Mouse (Mus musculus): ENCODE measurements at regions not wholly inside any gene's neighbourhood (a gene's known extent, or its start where the extent isn't known, plus 50 kb on each side); places are given as distances from the start of the nearest gene placed in this dataset.
"Not testable (repeated sequence)": the region's sequence is repeated elsewhere in the genome, so short reads cannot be mapped to it uniquely, and the experiment has no call there.

GRCm38 (mm10) chr14:104356636-104357035, 111.2 kb downstream of the Pou4f1 start:
- no peak overlapping the region for H3K27ac ChIP-seq (ENCODE audit: insufficient read depth, low read depth, low read length)
- no peaks in the 10 kb centered on the region for H3K27me3 ChIP-seq (ENCODE audit: control insufficient read depth, insufficient read depth, low read length)
- 82% methylated on average over 1 of the region's 1 CpGs for WGBS
- no peak overlapping the region for H3K4me3 ChIP-seq (ENCODE audit: low read depth, low read length)
- TF ChIP-seq CTCF (IDR thresholded peaks at IDR 0.05; ENCODE audit: extremely low read depth, insufficient read length, insufficient replicate concordance, low read depth, low read length), result no peak
- no peak for TF ChIP-seq POLR2A (IDR thresholded peaks at IDR 0.05; ENCODE audit: low read depth, low read length)
- no peaks in the 10 kb centered on the region for H3K4me1 ChIP-seq (ENCODE audit: control insufficient read depth, insufficient read depth, insufficient read length, low read length)
- H3K36me3 ChIP-seq (ENCODE audit: control insufficient read depth, insufficient read depth, low read length), result no peaks in the 10 kb centered on the region

- 94% methylated on average over 15 of the region's 15 CpGs for WGBS
- not testable (repeated sequence) for H3K27ac ChIP-seq (ENCODE audit: insufficient read depth, low read depth, low read length); H3K4me1 ChIP-seq (ENCODE audit: control insufficient read depth, insufficient read depth, insufficient read length, low read length); H3K4me3 ChIP-seq (ENCODE audit: low read depth, low read length); H3K27me3 ChIP-seq (ENCODE audit: control insufficient read depth, insufficient read depth, low read length); H3K36me3 ChIP-seq (ENCODE audit: control insufficient read depth, insufficient read depth, low read length)
Measured at GRCm38 (mm10) chr14:104336783-104337182, 131.0 kb downstream of the Pou4f1 start.

GRCm38 (mm10) chr14:104326089-104326488, 141.7 kb downstream of the Pou4f1 start:
- Histone ChIP-seq H3K36me3 (ENCODE audit: control insufficient read depth, insufficient read depth, low read length) (no peaks in the 10 kb centered on the region), H3K27ac (ENCODE audit: insufficient read depth, low read depth, low read length) (no peak overlapping the region), H3K4me1 (ENCODE audit: control insufficient read depth, insufficient read depth, insufficient read length, low read length) (no peaks in the 10 kb centered on the region), H3K4me3 (ENCODE audit: low read depth, low read length) (no peak overlapping the region), H3K27me3 (ENCODE audit: control insufficient read depth, insufficient read depth, low read length) (no peaks in the 10 kb centered on the region)
- TF ChIP-seq CTCF (IDR thresholded peaks at IDR 0.05; ENCODE audit: extremely low read depth, insufficient read length, insufficient replicate concordance, low read depth, low read length) (no peak), POLR2A (IDR thresholded peaks at IDR 0.05; ENCODE audit: low read depth, low read length) (no peak)
- WGBS, result 67% methylated on average over 10 of the region's 10 CpGs

- H3K36me3 ChIP-seq (ENCODE audit: control insufficient read depth, insufficient read depth, low read length), result no peaks in the 10 kb centered on the region
- no peaks in the 10 kb centered on the region for H3K27me3 ChIP-seq (ENCODE audit: control insufficient read depth, insufficient read depth, low read length)
- H3K4me1 ChIP-seq (ENCODE audit: control insufficient read depth, insufficient read depth, insufficient read length, low read length), result no peaks in the 10 kb centered on the region
- H3K4me3 ChIP-seq (ENCODE audit: low read depth, low read length), result no peak overlapping the region
- no peak overlapping the region for H3K27ac ChIP-seq (ENCODE audit: insufficient read depth, low read depth, low read length)
- TF ChIP-seq CTCF (IDR thresholded peaks at IDR 0.05; ENCODE audit: extremely low read depth, insufficient read length, insufficient replicate concordance, low read depth, low read length), result no peak
- TF ChIP-seq POLR2A (IDR thresholded peaks at IDR 0.05; ENCODE audit: low read depth, low read length), result no peak
- WGBS, result 74% methylated on average over 5 of the region's 5 CpGs
Measured at GRCm38 (mm10) chr14:104300141-104300540, 167.7 kb downstream of the Pou4f1 start.

- WGBS, result 47% methylated on average over 4 of the region's 4 CpGs
- no peaks in the 10 kb centered on the region for H3K27me3 ChIP-seq (ENCODE audit: control insufficient read depth, insufficient read depth, low read length)
Measured at GRCm38 (mm10) chr14:104298312-104298711, 169.5 kb downstream of the Pou4f1 start.

GRCm38 (mm10) chr14:104297316-104298311, 170.2 kb downstream of the Pou4f1 start:
- 54% methylated on average over 15 of the region's 15 CpGs for WGBS
- Histone ChIP-seq H3K27ac (ENCODE audit: insufficient read depth, low read depth, low read length) (no peak overlapping the region), H3K4me1 (ENCODE audit: control insufficient read depth, insufficient read depth, insufficient read length, low read length) (no peaks in the 10 kb centered on the region), H3K36me3 (ENCODE audit: control insufficient read depth, insufficient read depth, low read length) (no peaks in the 10 kb centered on the region), H3K27me3 (ENCODE audit: control insufficient read depth, insufficient read depth, low read length) (no peaks in the 10 kb centered on the region), H3K4me3 (ENCODE audit: low read depth, low read length) (no peak overlapping the region)
- no peak for TF ChIP-seq CTCF (IDR thresholded peaks at IDR 0.05; ENCODE audit: extremely low read depth, insufficient read length, insufficient replicate concordance, low read depth, low read length)
- no peak for TF ChIP-seq POLR2A (IDR thresholded peaks at IDR 0.05; ENCODE audit: low read depth, low read length)

More at GRCm38 (mm10) chr14:104298312-104298711, 169.5 kb downstream of the Pou4f1 start:
- Histone ChIP-seq H3K4me1 (ENCODE audit: control insufficient read depth, insufficient read depth, insufficient read length, low read length) (no peaks in the 10 kb centered on the region), H3K4me3 (ENCODE audit: low read depth, low read length) (no peak overlapping the region), H3K36me3 (ENCODE audit: control insufficient read depth, insufficient read depth, low read length) (no peaks in the 10 kb centered on the region), H3K27ac (ENCODE audit: insufficient read depth, low read depth, low read length) (no peak overlapping the region)
- TF ChIP-seq POLR2A (IDR thresholded peaks at IDR 0.05; ENCODE audit: low read depth, low read length) (no peak), CTCF (IDR thresholded peaks at IDR 0.05; ENCODE audit: extremely low read depth, insufficient read length, insufficient replicate concordance, low read depth, low read length) (no peak)

- Histone ChIP-seq H3K4me3 (ENCODE audit: low read depth, low read length) (no peak overlapping the region), H3K27me3 (ENCODE audit: control insufficient read depth, insufficient read depth, low read length) (no peaks in the 10 kb centered on the region), H3K36me3 (ENCODE audit: control insufficient read depth, insufficient read depth, low read length) (no peaks in the 10 kb centered on the region), H3K27ac (ENCODE audit: insufficient read depth, low read depth, low read length) (no peak overlapping the region), H3K4me1 (ENCODE audit: control insufficient read depth, insufficient read depth, insufficient read length, low read length) (no peaks in the 10 kb centered on the region)
- WGBS, result 61% methylated on average over 4 of the region's 4 CpGs
- no peak for TF ChIP-seq POLR2A (IDR thresholded peaks at IDR 0.05; ENCODE audit: low read depth, low read length)
- no peak for TF ChIP-seq CTCF (IDR thresholded peaks at IDR 0.05; ENCODE audit: extremely low read depth, insufficient read length, insufficient replicate concordance, low read depth, low read length)
Measured at GRCm38 (mm10) chr14:104293814-104294213, 174.0 kb downstream of the Pou4f1 start.
